ENCODE assay signal across 8 mouse cellular contexts in the genomic region with DNA sequence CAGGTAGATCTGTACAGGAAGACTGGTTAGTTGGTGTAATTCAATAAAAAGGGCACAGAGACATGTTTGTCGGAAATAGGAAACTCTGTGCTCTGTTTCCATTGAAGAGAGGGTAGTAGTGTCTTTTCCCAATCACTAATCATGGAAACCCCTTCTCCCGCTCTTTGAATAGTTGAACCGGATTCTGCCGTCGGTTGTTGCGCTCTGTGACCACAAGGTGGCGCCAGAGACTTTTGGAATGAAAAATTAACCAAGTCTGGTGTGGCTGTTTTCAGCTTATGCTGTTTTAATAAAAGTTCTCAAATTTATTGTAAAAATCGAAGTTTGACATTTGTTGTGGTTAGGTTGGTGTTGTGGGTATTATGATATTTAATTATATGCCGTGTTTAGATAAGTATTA. TPM values are rescaled to one million over a fixed set of nuclear protein-coding genes. Genes with fewer than 3 reads are reported as not detected.
DNase-seq lines count a peak whose midpoint lies in the region; ATAC-seq and TF ChIP-seq lines count a peak whose summit lies in the region.

No protein-coding gene starts in this region.

- TF ChIP-seq CTCF in liver, adult 2 months (IDR thresholded peaks at IDR 0.05; ENCODE audit: low read depth, low read length) = peak; percentile 76

- H3K4me2 ChIP-seq in embryonic facial prominence, embryonic 14.5 days (ENCODE audit: low read depth, low read length) = no peak overlapping the region

- no peak for TF ChIP-seq POLR2A in liver, adult 2 months (IDR thresholded peaks at IDR 0.05; ENCODE audit: extremely low read depth, insufficient read depth, low read length)

- H3K9me3 ChIP-seq in embryonic facial prominence, embryonic 14.5 days (ENCODE audit: control insufficient read depth, low read length) = no peaks in the 10 kb centered on the region

- ATAC-seq in embryonic facial prominence, embryonic 14.5 days (ENCODE audit: low read depth) = no peak
- ATAC-seq in erythroblast, adult 5-6 weeks (replicated peaks; ENCODE audit: low FRiP score, poor library complexity, severe bottlenecking) = no peak

- WGBS in embryonic facial prominence, embryonic 14.5 days = 1% methylated on average over 9 of the region's 9 CpGs
- 4% methylated on average over 9 of the region's 9 CpGs for WGBS in liver, adult 2 months

- H3K9ac ChIP-seq in embryonic facial prominence, embryonic 14.5 days (ENCODE audit: low read depth, low read length) = no peak overlapping the region
- no peak overlapping the region for H3K9ac ChIP-seq in liver, adult 2 months (ENCODE audit: low read depth, low read length)

- peak; percentile 41 for DNase-seq in ovary, postnatal 10 days (ENCODE audit: low spot score)
- no peak for DNase-seq in ovary, adult 18-20 months (ENCODE audit: low spot score)
- DNase-seq in adrenal gland, postnatal 25 days = peak; percentile 61
- peak; percentile 50 for DNase-seq in embryonic facial prominence, embryonic 14.5 days (ENCODE audit: low spot score)
- DNase-seq in hindlimb bud, embryonic 11.5 days (ENCODE audit: extremely low spot score, low read depth, low spot score) = peak; percentile 37
- DNase-seq in liver, adult 2 months (ENCODE audit: extremely low read depth, low read depth, low spot score) = peak; percentile 8
- DNase-seq in ovary, postnatal 14 days (ENCODE audit: low spot score) = peak; percentile 56

- H3K27me3 ChIP-seq in embryonic facial prominence, embryonic 14.5 days (replicated peaks; ENCODE audit: control insufficient read depth, insufficient read depth, low read length) = 0 out of 2 replicates have a peak, but pooled peaks cover 3% of the 10 kb centered on the region
- no peaks in the 10 kb centered on the region for H3K27me3 ChIP-seq in liver, adult 2 months (ENCODE audit: control insufficient read depth, insufficient read depth, low read length)

- H3K4me1 ChIP-seq in embryonic facial prominence, embryonic 14.5 days (ENCODE audit: control insufficient read depth, insufficient read depth, low read length) = no peaks in the 10 kb centered on the region
- no peaks in the 10 kb centered on the region for H3K4me1 ChIP-seq in liver, adult 2 months (ENCODE audit: control insufficient read depth, insufficient read depth, low read length)

- H3K36me3 ChIP-seq in embryonic facial prominence, embryonic 14.5 days (ENCODE audit: control insufficient read depth, insufficient read depth, low read length) = no peaks in the 10 kb centered on the region
- H3K36me3 ChIP-seq in liver, adult 2 months (ENCODE audit: control insufficient read depth, insufficient read depth, low read length) = no peaks in the 10 kb centered on the region

- H3K79me2 ChIP-seq in liver, adult 2 months (ENCODE audit: control insufficient read depth, insufficient read depth, low read length) = no peaks in the 10 kb centered on the region

- no peak overlapping the region for H3K27ac ChIP-seq in embryonic facial prominence, embryonic 14.5 days (replicated peaks; ENCODE audit: low read depth, low read length)
- H3K27ac ChIP-seq in liver, adult 2 months (replicated peaks; ENCODE audit: insufficient read depth, low read depth, low read length) = no peak overlapping the region

- no peak overlapping the region for H3K4me3 ChIP-seq in embryonic facial prominence, embryonic 14.5 days (ENCODE audit: low read depth, low read length)
- no peak overlapping the region for H3K4me3 ChIP-seq in liver, adult 2 months (ENCODE audit: insufficient read depth, low read depth, low read length)

RNA-seq across cellular contexts. Expression of a gene that starts 5.9 kb away (rescaled TPM):
- 23.4 and 27.8 TPM in 2 replicates for total RNA-seq in adrenal gland, postnatal 25 days (2021)
- polyA plus RNA-seq in embryonic facial prominence, embryonic 14.5 days (2014; fragmentation: Nextera tagmentation; extraction: Ambion mirVana) = 7.1 and 7.9 TPM in 2 replicates
- total RNA-seq in liver, adult 2 months (2014; rRNA removed) = 0.09 and 0.74 TPM in 2 replicates
- polyA plus RNA-seq in liver, adult 2 months (2012; rRNA removed) = 0.07 TPM in 1 of 2 replicates, not detected in the other
- total RNA-seq in erythroblast, adult 5-6 weeks (2015; ENCODE audit: low replicate concordance) = not detected in 2 replicates
- not detected in 2 replicates for total RNA-seq in erythroblast, adult 5-6 weeks (2017; ENCODE audit: low replicate concordance)

Comparison
In these comparisons a context has a peak if more than half of its experiments do, and no peak if none do; other contexts are left out.
1. RNA of a gene that starts 5.9 kb away (total RNA-seq): 23.4 to 27.8 TPM in adrenal gland, postnatal 25 days; 0.09 to 0.74 TPM in liver, adult 2 months and not detected in erythroblast, adult 5-6 weeks; every median in the first group is over 10 times any median in the second.